Mouse (Mus musculus): Measurements from ENCODE around the gene Dnah6. TPM values are rescaled to one million over a fixed set of nuclear protein-coding genes. Genes with fewer than 3 reads are reported as not detected.

The Dnah6 gene
- polyA plus RNA-seq, 1 experiment from 2014 or later: not detected

DNA sequence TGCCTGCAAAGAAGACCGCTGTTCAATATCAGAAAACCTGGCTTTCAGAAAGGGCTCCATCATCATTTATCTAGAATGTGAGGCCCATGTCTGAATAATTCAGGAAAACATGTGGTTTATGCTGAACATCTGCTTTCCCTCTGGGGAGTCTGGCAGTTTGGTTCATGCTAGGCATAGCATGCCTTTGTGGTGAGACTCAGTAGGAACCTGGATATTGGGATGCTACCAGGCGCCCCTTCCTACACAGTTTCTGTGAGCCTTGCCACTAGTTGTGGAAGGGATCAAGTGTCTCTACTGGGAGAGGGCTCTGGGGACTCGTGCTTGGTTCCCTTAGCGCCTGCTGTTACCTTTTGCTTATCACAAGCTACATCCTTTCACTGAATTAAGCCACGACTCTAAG lies 37.2 kb downstream of the Dnah6 start:
- no peak overlapping the region for H3K9ac ChIP-seq (replicated peaks)
- no peak overlapping the region for H3K27ac ChIP-seq
- H3K4me1 ChIP-seq (replicated peaks): peaks cover 3% of the 10 kb centered on the region; the same call in 1 of the 2 replicates
- WGBS: 80% methylated on average over 5 of the region's 5 CpGs
- H3K36me3 ChIP-seq: no peaks in the 10 kb centered on the region
- H3K9me3 ChIP-seq: no peaks in the 10 kb centered on the region
- no peak overlapping the region for H3K4me3 ChIP-seq (replicated peaks)
- no peak for ATAC-seq (ENCODE audit: insufficient number of reproducible peaks, insufficient read depth, low FRiP score, low TSS enrichment, low read depth)
- H3K27me3 ChIP-seq: no peaks in the 10 kb centered on the region
- H3K4me2 ChIP-seq: no peak overlapping the region

DNA sequence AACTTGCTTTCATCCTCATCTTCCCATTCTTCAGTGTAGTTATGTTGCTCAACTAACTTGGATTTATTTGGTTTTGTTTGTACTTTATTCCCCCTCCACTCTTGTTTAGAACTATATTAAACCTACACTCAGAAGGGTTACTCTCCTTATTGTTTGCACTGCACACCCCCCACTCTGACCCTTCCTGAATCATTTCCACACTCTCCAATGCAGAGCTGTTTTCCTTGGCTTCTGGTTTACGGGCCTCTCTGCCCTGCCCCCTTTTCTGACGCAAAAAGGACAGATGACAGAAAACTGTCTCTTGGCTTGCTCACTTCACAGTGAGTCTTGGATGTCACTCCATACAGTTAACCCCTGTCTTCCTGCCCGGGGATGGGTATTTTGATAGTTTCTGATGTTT lies 38.5 kb downstream of the Dnah6 start:
- whole genome bisulfite sequencing: 50% methylated on average over 3 of the region's 3 CpGs
- ATAC-seq (ENCODE audit: insufficient number of reproducible peaks, insufficient read depth, low FRiP score, low TSS enrichment, low read depth): no peak
- Histone ChIP-seq H3K27me3 (no peaks in the 10 kb centered on the region), H3K9ac (replicated peaks) (no peak overlapping the region), H3K36me3 (no peaks in the 10 kb centered on the region), H3K27ac (no peak overlapping the region), H3K4me2 (no peak overlapping the region), H3K9me3 (no peaks in the 10 kb centered on the region), H3K4me1 (replicated peaks) (peaks cover 3% of the 10 kb centered on the region; the same call in 1 of the 2 replicates), H3K4me3 (replicated peaks) (no peak overlapping the region)

DNA sequence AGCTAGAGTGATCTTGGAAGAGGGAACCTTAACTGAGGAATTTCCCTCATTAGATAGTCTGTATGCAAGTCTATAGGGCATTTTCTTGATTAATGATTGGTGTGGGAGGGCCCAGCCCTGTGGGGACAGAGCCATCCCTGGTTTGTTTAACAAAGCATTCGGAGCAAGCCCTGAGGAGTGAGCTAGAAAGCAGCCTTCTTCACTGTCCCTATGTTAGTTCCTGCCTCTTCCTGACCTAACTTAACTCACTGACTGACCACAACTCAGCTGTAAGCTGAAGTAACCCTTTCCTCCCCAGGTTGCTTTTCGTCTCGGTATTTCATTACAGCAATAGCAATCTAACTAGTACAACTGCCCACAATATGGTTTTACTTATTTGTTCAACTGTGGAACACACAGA lies 39.0 kb downstream of the Dnah6 start:
- WGBS: 32% methylated on average over 3 of the region's 3 CpGs
- H3K9me3 ChIP-seq: no peaks in the 10 kb centered on the region
- ATAC-seq (ENCODE audit: insufficient number of reproducible peaks, insufficient read depth, low FRiP score, low TSS enrichment, low read depth): no peak
- no peak overlapping the region for H3K4me3 ChIP-seq (replicated peaks)
- no peak overlapping the region for H3K27ac ChIP-seq
- H3K4me1 ChIP-seq (replicated peaks): peaks cover 3% of the 10 kb centered on the region; the same call in 1 of the 2 replicates
- H3K4me2 ChIP-seq: no peak overlapping the region
- H3K36me3 ChIP-seq: no peaks in the 10 kb centered on the region
- H3K9ac ChIP-seq (replicated peaks): no peak overlapping the region
- no peaks in the 10 kb centered on the region for H3K27me3 ChIP-seq

DNA sequence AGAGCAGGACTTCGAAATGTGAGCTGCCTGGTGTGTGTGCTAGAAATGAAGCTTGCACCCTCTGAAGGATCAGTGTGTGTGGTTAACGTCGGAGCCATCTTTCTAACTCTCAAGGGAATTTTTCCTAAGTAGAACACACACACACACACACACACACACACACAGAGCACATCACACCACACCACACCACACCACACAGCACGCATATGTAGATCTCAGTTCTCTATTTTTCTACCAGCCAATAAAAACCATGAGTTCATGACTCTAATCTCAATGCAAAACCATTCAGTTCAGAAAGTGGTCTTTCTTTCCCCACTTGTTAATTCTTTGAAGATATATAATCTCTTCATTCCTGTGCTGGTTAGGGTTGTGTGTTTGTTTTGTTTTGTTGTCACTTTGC lies 39.4 kb downstream of the Dnah6 start:
- Histone ChIP-seq H3K27ac (no peak overlapping the region), H3K9ac (replicated peaks) (no peak overlapping the region), H3K9me3 (no peaks in the 10 kb centered on the region), H3K4me1 (replicated peaks) (peaks cover 3% of the 10 kb centered on the region; the same call in 1 of the 2 replicates), H3K4me2 (no peak overlapping the region), H3K4me3 (replicated peaks) (no peak overlapping the region), H3K27me3 (no peaks in the 10 kb centered on the region), H3K36me3 (no peaks in the 10 kb centered on the region)
- 76% methylated on average over 4 of the region's 4 CpGs for WGBS
- no peak for ATAC-seq (ENCODE audit: insufficient number of reproducible peaks, insufficient read depth, low FRiP score, low TSS enrichment, low read depth)

DNA sequence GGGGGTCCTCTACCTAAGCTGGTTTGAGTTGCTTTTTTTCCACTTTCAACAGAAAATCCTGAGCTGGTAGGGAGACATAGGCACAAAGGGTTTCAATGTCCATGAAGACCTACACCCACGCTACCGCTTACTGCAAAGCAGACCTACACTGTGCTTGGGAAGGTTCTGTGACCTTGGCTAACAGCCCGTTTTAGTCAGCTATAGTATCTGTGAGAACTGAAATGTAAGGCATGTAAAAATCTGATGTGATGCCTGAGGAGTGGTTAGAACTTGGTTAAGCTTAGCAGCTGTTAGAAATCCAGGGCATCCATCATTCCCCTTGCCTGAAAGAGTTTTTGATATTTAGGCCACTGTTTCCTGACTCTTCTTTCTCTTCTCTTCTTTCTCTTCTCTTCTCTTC lies 46.3 kb downstream of the Dnah6 start:
- WGBS: 82% methylated on average over 3 of the region's 3 CpGs
- Histone ChIP-seq H3K27me3 (no peaks in the 10 kb centered on the region), H3K36me3 (no peaks in the 10 kb centered on the region), H3K4me3 (replicated peaks) (no peak overlapping the region), H3K9ac (replicated peaks) (no peak overlapping the region), H3K27ac (no peak overlapping the region), H3K4me1 (replicated peaks) (no peaks in the 10 kb centered on the region), H3K9me3 (no peaks in the 10 kb centered on the region), H3K4me2 (no peak overlapping the region)
- no peak for ATAC-seq (ENCODE audit: insufficient number of reproducible peaks, insufficient read depth, low FRiP score, low TSS enrichment, low read depth)

DNA sequence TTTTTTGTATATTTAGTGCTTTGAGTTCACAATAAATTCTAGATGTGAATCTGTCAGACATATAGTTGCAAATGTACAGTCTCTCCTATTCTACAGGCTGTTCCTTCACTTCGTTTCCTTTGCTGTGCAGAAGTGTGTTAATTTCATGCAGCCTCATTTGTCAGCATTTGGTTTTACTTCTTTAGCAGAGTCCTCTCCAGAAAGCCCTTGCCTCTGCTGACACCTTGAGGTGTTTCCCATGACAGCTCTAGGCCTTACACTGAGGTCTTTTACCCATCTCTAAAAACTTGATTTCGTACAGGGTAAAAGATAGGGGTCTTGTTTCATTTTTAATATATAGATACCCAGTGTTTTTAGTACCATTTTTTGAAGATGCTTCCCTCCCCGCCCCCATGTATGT lies 54.2 kb downstream of the Dnah6 start:
- ATAC-seq (ENCODE audit: insufficient number of reproducible peaks, insufficient read depth, low FRiP score, low TSS enrichment, low read depth): no peak
- H3K36me3 ChIP-seq: no peaks in the 10 kb centered on the region
- H3K4me1 ChIP-seq (replicated peaks): no peaks in the 10 kb centered on the region
- H3K4me2 ChIP-seq: no peak overlapping the region
- H3K9ac ChIP-seq (replicated peaks): no peak overlapping the region
- H3K27ac ChIP-seq: no peak overlapping the region
- WGBS: 83% methylated on average over 3 of the region's 3 CpGs
- H3K27me3 ChIP-seq: no peaks in the 10 kb centered on the region
- H3K9me3 ChIP-seq: no peaks in the 10 kb centered on the region
- H3K4me3 ChIP-seq (replicated peaks): no peak overlapping the region

DNA sequence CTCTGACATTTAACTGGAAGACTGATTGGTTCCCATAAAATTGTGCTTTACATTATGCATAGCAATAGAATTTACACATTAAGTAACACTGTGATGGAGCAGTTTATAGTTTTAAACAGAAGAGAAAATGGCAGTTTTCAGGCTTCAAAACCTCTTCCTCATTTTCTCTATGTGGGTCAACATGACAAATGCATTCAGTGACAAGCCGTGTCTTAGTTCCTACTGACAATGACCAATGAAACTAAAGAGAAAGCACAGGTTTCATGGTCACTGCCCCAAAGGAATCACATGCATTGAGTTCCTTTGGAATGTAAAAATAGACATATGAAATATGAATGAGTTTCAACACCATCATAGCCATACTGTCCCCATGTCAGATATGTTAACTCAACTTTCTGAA lies 58.5 kb downstream of the Dnah6 start:
- Histone ChIP-seq H3K27me3 (no peaks in the 10 kb centered on the region), H3K9me3 (no peaks in the 10 kb centered on the region), H3K27ac (no peak overlapping the region), H3K4me3 (replicated peaks) (no peak overlapping the region), H3K4me2 (no peak overlapping the region), H3K36me3 (no peaks in the 10 kb centered on the region), H3K4me1 (replicated peaks) (no peaks in the 10 kb centered on the region), H3K9ac (replicated peaks) (no peak overlapping the region)
- WGBS: 89% methylated on average over 1 of the region's 1 CpGs
- no peak for ATAC-seq (ENCODE audit: insufficient number of reproducible peaks, insufficient read depth, low FRiP score, low TSS enrichment, low read depth)

DNA sequence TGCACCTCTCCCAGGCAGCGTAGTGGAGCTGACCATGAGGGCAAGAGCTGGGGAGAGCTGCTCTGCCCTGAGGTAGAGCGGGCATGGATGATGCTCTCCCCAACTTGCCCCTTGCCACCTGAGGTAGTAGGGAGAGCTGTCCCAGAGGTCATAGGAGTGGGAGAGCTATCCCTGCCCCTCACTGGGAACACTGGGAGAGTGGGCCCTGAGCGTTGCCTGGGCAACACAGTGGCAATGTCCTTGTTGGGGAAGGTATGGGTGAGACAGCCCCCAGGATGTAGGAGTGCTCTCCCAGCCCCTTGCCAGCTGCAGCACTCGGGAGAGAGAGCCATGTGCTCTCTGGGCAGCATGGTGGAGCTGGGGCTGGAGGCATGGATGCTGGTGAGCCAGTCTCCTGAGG lies 60.1 kb downstream of the Dnah6 start:
- Histone ChIP-seq H3K9me3 (no peaks in the 10 kb centered on the region), H3K27me3 (no peaks in the 10 kb centered on the region), H3K4me1 (replicated peaks) (no peaks in the 10 kb centered on the region), H3K4me2 (no peak overlapping the region), H3K27ac (no peak overlapping the region), H3K4me3 (replicated peaks) (no peak overlapping the region), H3K9ac (replicated peaks) (no peak overlapping the region), H3K36me3 (no peaks in the 10 kb centered on the region)
- 92% methylated on average over 4 of the region's 4 CpGs for WGBS
- 0 out of 2 replicates have a peak, but pooled peaks have one; percentile 26 for ATAC-seq (ENCODE audit: insufficient number of reproducible peaks, insufficient read depth, low FRiP score, low TSS enrichment, low read depth)

DNA sequence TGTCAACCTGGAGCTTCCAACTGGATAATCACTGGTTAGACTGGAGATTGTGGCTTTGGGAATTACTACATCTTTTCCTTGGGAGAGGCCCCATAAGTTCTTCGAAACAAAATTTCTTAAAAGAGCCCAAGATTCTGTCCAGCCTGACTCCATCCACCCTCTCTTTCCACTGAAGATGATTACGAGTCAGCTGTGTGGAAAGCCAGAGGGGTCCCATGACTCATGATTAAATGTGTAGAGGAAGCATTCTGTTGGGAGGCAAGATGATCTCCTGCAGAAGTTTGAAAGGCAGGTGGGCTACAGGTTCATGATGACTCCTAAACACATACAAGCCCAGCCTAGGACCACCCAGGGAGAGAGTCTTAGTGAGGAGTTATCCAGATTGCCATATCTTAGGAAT lies 66.0 kb downstream of the Dnah6 start:
- H3K9ac ChIP-seq (replicated peaks): no peak overlapping the region

DNA sequence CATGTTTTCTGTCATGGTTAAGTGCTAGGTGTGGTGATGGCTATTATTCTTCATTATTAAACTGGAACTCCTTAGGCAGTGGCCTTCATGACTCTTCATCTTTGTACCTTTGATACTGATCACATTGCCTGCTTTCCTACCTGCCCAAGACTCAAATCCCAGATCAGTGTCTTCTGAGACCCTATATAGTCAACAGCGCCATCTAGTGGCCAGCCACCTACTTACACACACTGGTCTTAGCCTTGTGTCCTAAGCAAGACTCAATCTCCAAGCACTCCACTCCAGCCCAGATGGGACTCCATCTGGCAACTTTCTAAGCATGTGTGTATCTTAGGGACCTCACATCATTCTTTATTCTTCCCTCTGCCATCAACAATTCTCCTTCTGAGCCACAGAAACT lies 67.8 kb downstream of the Dnah6 start:
- H3K9me3 ChIP-seq: no peaks in the 10 kb centered on the region
- 0% methylated on average over 1 of the region's 1 CpGs for WGBS
- no peak overlapping the region for H3K27ac ChIP-seq
- no peaks in the 10 kb centered on the region for H3K36me3 ChIP-seq
- no peaks in the 10 kb centered on the region for H3K4me1 ChIP-seq (replicated peaks)
- no peaks in the 10 kb centered on the region for H3K27me3 ChIP-seq
- no peak overlapping the region for H3K9ac ChIP-seq (replicated peaks)
- H3K4me2 ChIP-seq: no peak overlapping the region
- ATAC-seq (ENCODE audit: insufficient number of reproducible peaks, insufficient read depth, low FRiP score, low TSS enrichment, low read depth): peak; percentile 52; the same call in 1 of the 2 replicates
- H3K4me3 ChIP-seq (replicated peaks): no peak overlapping the region

More for the DNA sequence above, 66.0 kb downstream of the Dnah6 start:
- Histone ChIP-seq H3K4me3 (replicated peaks) (no peak overlapping the region), H3K4me1 (replicated peaks) (no peaks in the 10 kb centered on the region), H3K36me3 (no peaks in the 10 kb centered on the region), H3K27ac (no peak overlapping the region), H3K9me3 (no peaks in the 10 kb centered on the region), H3K4me2 (no peak overlapping the region), H3K27me3 (no peaks in the 10 kb centered on the region)
- no peak for ATAC-seq (ENCODE audit: insufficient number of reproducible peaks, insufficient read depth, low FRiP score, low TSS enrichment, low read depth)
- 87% methylated on average over 2 of the region's 2 CpGs for WGBS

DNA sequence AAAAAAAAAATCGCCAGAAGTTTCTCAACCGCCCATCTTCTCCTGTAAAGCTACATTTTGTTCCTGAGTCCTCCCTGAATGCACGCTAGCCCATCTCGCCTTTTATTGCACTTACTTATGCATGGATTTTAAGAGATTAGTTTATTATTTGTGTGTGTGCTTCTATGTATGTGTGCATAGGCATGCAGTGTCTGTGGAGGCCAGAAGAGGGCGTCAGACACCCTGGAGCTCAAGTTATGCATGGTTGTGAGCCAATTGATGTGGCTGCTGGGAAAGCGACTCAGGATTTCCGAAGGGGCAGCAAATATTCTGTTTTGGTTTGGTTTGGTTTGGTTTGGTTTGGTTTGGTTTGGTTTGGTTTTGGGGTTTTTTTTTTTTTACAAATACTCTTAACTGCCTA lies 78.0 kb downstream of the Dnah6 start:
- Histone ChIP-seq H3K27me3 (no peaks in the 10 kb centered on the region), H3K4me2 (no peak overlapping the region), H3K9ac (replicated peaks) (no peak overlapping the region), H3K27ac (no peak overlapping the region), H3K4me3 (replicated peaks) (no peak overlapping the region), H3K4me1 (replicated peaks) (no peaks in the 10 kb centered on the region), H3K36me3 (no peaks in the 10 kb centered on the region), H3K9me3 (no peaks in the 10 kb centered on the region)
- 89% methylated on average over 7 of the region's 7 CpGs for WGBS
- ATAC-seq (ENCODE audit: insufficient number of reproducible peaks, insufficient read depth, low FRiP score, low TSS enrichment, low read depth): no peak

DNA sequence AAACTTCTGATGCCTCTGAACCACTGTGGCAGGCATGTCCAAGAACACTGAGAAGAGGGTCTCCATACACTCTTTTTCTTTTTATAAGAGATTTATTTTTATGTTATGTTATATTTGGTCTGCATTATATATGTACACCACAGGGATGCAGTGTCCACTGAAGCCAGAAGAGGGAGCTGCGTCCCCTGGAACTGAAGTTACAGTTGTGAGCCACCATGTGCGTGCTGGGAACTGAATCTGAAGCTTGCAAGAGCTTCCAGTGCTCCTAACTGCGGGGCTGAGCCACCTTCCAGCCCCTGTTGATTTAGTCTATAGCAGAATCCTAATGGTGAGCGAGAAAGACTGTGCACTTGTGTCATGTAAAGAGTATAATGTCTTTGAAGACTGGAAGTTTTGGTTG lies 78.7 kb downstream of the Dnah6 start:
- Histone ChIP-seq H3K4me3 (replicated peaks) (no peak overlapping the region), H3K27ac (no peak overlapping the region)
- WGBS: 85% methylated on average over 4 of the region's 4 CpGs

More for the DNA sequence above, 78.7 kb downstream of the Dnah6 start:
- no peaks in the 10 kb centered on the region for H3K36me3 ChIP-seq
- no peaks in the 10 kb centered on the region for H3K27me3 ChIP-seq
- no peak overlapping the region for H3K4me2 ChIP-seq
- no peaks in the 10 kb centered on the region for H3K4me1 ChIP-seq (replicated peaks)
- H3K9me3 ChIP-seq: no peaks in the 10 kb centered on the region
- ATAC-seq (ENCODE audit: insufficient number of reproducible peaks, insufficient read depth, low FRiP score, low TSS enrichment, low read depth): no peak
- H3K9ac ChIP-seq (replicated peaks): no peak overlapping the region
